Mouse (Mus musculus) embryo, embryonic 10.5 days (tissue): ENCODE measurements around the gene M6pr.

Source experiments
- DNase-seq: peaks from one replicate; pipeline ENCODE4 v3.0.0-alpha.2; 2015; ENCODE audit warnings: low spot score

The M6pr gene

GRCm38 (mm10) chr6:122308505-122309393, at the start of gene M6pr:
TSS of gene M6pr (plus strand) at chr6:122308720.
- DNase-seq = peak; percentile 98

- DNase-seq = no peak
These were observed 46.0 kb upstream of the M6pr start for GRCm38 (mm10) chr6:122262543-122262942.

DNA sequence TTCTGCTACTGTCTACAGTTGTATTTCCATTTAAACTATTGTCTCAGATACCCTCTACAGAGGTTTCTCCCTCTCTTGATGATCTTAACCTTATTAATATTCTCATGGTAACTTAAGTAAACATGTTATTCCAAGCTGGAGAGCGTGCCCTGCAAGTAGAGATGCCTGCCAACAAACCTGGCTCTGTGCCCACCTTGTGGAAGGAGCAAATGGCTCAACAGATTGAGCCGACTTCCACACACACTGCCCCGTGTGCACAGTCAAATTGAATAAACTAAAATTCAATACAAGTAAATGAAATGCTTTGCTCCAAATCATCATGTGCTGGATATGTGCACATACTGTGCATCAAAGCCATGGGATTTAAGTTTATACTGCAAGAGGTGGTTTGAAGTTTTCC, 40.0 kb upstream of the M6pr start:
- DNase-seq = no peak

DNA sequence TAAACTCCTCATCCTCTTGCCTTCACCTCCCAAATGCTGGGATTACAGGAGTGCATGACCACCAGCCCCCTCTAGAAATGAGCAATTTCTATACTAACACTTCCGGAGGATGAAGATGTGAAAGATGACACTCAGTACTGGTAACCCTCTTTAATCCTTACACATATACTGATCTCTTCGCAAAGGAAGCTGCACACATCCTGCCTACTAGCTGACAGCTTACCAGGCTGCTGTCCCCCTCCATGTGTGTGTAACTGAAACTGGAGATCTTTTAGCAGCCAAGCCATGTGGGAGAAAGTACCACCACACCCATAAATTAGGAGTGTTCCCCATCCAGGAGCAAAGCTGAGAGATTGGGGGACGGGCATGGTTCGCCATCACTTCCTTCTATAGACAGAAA, 39.4 kb upstream of the M6pr start:
- DNase-seq = no peak

GRCm38 (mm10) chr6:122270152-122270551, 38.4 kb upstream of the M6pr start:
- no peak for DNase-seq

GRCm38 (mm10) chr6:122274546-122274945, 34.0 kb upstream of the M6pr start:
- DNase-seq = no peak

- no peak for DNase-seq
These were observed 32.0 kb upstream of the M6pr start for GRCm38 (mm10) chr6:122276565-122276964.

- DNase-seq = no peak
These were observed 25.7 kb upstream of the M6pr start, which contains the start of gene Klrg1 for GRCm38 (mm10) chr6:122282782-122283181. TSS of gene Klrg1 (minus strand) at chr6:122282882.

GRCm38 (mm10) chr6:122283429-122283828, 25.1 kb upstream of the M6pr start:
- no peak for DNase-seq

DNA sequence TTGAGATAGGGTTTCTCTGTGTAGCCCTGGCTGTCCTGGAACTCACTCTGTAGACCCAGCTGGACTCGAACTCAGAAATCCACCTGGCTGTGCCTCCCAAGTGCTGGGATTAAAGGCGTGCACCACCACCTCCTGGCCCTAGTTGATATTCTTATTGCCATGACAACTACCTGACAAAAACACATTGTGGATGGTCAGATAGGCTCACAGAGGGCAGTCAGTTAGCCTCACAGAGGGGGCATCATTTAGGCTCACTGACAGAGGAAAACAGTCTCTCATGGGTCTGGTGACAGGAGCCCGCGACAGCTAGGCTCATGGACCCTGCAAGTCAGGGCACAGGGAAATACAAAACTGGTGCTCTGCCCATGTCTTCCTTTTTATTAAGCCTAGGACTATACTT, 24.2 kb upstream of the M6pr start:
- no peak for DNase-seq

DNA sequence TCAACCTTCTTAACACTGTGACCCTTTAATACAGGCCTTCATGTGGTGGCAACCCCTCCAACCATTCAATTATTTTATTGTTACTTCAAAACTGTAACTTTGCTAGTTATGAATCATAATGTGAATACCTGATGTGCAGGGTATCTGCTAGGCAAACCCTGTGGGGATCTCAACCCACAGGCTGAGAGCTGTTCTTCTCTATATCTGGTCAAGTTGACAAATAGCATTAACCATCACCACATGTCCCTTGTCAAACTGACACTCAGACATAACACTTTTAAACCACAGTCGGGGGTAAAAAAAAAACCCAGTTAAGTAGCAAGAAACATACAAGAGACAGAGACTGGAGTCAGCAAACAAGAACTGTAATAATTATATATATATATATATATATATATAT, 23.7 kb upstream of the M6pr start:
- no peak for DNase-seq

GRCm38 (mm10) chr6:122288263-122288662, 20.3 kb upstream of the M6pr start:
- no peak for DNase-seq

- DNase-seq = no peak
These were observed 19.2 kb upstream of the M6pr start for GRCm38 (mm10) chr6:122289313-122289712.

- peak; percentile 24 for DNase-seq
These were observed 18.3 kb upstream of the M6pr start for GRCm38 (mm10) chr6:122290253-122290652.

DNA sequence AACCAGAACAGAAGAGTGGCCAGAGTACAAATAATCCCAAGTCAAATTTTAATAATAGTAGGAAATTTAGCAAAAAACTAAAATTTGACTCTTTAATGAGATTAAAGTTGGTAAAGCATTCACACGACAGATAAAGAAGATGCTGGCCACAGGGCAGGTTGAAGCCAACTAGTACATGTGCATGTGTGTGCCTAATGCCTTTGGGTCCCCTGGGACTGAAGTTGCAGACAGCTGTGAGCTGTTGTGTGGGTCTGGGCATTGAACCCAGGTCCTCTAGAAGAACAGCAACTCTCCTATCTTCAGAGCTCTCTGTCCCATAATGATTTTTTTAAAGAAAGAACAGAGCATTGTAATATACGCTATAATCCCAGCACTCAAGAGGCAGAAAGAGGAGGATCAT, 17.3 kb upstream of the M6pr start:
- no peak for DNase-seq

- DNase-seq = no peak
These were observed 16.8 kb upstream of the M6pr start for GRCm38 (mm10) chr6:122291735-122292134.

DNA sequence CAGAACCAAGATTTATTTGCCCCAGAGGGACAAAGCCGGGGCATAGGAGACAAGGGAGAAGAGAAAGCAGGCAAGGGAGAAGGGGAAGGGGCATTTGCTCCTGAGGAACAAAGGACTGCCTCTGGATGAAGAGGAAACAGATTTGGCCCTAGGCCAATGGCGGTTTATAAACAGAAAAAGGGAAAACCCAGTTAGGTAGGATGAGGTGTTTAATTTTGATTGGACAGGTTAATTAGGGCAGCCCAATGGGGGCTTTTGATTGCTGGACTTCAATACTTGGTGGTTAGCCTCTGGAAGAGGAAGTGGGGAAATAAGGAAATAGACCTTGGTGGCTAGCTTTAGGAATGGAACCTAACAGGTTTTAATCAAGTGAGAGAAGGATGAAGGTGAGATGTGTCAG, 16.3 kb upstream of the M6pr start:
- no peak for DNase-seq

GRCm38 (mm10) chr6:122293121-122293520, 15.4 kb upstream of the M6pr start:
- DNase-seq = no peak

- no peak for DNase-seq
These were observed 14.7 kb upstream of the M6pr start for GRCm38 (mm10) chr6:122293796-122294195.

GRCm38 (mm10) chr6:122294290-122294689, 14.2 kb upstream of the M6pr start:
- DNase-seq = no peak

DNA sequence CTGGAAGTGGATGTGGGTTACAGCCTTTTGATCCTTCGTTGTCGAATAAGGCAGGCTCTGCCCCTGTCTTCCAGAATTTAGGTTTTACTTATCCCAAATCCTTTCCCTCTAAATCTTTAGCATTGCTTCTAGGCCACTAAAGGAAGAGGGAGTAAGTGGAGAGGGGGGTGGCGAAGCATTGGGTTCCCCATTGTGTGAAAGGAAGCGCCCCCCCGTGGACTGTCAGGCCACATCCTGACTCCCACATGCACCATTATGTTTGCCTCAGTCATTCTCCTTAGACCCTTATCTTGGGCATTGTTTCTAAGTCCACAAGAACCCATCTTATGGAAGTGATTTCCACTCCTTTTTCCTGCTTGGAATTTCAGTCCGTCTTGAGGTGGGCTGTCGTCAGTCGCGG, 13.3 kb upstream of the M6pr start:
- no peak for DNase-seq

DNA sequence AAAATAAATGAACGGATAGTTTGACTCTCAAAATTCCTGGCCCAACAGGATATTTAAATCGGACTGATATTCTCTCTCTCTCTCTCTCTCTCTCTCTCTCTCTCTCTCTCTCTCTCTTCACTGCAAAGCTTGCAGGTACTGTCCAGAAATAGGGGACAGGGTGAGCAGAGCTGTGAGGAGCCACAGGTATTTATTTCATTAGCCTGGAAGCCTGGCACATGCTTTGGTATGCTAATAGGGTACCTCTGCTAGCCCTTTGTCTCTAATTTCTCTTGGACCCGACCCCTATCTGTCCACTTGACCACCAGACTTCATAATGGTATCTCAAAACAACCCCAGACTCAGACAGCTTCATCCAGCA, 11.6 kb upstream of the M6pr start:
- no peak for DNase-seq

- peak; percentile 77 for DNase-seq
These were observed 11.0 kb upstream of the M6pr start for GRCm38 (mm10) chr6:122297279-122298222.
